Mouse (Mus musculus) ES-Bruce4 (cell line): ENCODE results near the gene Zc3h7b.

ENCODE experiments used
- CTCF ChIP-seq: IDR thresholded peaks from one replicate; pipeline ENCODE4 v1.8.1; 2011; ENCODE audit warnings: low read depth, low read length
- EP300 ChIP-seq: IDR thresholded peaks from 2 replicates; pipeline ENCODE4 v1.6.1; 2011; ENCODE audit warnings: low read depth, low read length; ENCODE audit not compliant: insufficient read depth
- POLR2A ChIP-seq: IDR thresholded peaks from one replicate; pipeline ENCODE4 v1.8.1; 2011; ENCODE audit warnings: low read length; ENCODE audit not compliant: insufficient read depth

DNA sequence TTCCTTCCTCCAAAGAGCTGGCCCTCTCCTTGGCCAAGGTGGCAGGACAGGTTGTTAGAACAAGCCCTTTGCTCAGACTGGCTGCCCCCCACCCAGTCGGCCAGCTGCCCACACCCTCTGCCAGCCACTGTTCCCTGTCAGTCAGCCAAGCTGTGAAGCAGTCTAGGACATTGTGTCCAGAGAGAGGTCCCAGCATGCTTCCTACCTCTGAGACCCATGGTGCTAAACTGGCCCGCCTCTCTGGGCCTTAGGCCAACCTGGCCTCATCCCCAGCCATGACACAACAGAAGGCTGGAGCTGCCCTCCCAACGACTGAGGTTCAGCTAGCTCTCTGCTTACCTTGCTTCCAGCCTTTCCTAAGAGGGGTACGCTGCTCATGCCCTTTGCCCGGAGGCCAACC is 94.8 kb downstream of the Zc3h7b start:
- TF ChIP-seq CTCF = no peak
- TF ChIP-seq EP300 = no peak
- TF ChIP-seq POLR2A = no peak
